Mouse (Mus musculus) heart, postnatal 4 days (tissue): ENCODE data around the gene Sp3. TPM values are rescaled to one million over a fixed set of nuclear protein-coding genes. Genes with fewer than 3 reads are reported as not detected.
"Not testable (repeated sequence)": the region's sequence is repeated elsewhere in the genome, so short reads cannot be mapped to it uniquely, and the experiment has no call there.

Experiments
- DNase-seq: peaks from one replicate; pipeline ENCODE4 v3.0.0; 2021
- microRNA-seq, 2 experiments: library from miRNA; unstranded; fragments of <30 nt; microRNA quantifications; one replicate each; pipeline ENCODE4 v1.2.0; 2021 to 2022
- total RNA-seq, 2 experiments: library from RNA; stranded (reverse); gene quantifications; 2 replicates each; pipeline ENCODE4 v1.2.3; 2021

The Sp3 gene
- total RNA-seq, 2 experiments from 2014 or later, result 69.3 to 70.3 TPM

DNA sequence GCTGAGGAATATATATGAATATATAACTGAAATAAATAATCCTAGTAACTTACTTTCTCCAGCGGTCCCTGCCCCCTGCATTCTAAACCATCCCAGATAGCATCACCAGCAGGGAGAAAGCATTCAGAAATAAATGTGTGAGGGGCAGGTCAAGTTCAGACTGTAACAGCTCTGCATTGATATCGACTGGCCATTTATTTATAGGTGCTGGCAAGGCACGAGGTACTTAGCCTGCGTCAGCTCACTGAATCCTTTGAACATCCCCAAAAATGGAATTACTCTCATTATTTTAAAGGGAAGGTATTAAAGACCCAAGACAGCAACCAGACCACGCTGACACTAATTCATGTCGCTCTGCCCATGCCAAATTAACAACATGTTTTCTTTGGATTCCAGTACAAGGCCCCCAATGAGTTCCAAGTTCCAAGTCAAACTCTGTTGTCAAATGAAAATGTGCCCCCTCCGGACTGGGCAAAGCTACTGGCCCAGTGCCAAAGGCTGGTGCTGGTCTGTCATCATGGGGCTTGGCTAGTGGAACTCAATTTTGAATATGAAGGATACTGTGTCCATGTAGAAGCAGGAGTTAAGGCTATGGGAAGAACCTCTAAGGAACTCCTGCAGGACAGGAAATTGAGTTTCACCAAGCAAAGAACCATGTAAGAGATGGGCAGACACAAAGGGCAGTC is 64.9 kb downstream of the Sp3 start:
- peak; percentile 62 for DNase-seq

- no peak for DNase-seq
These were observed 66.8 kb downstream of the Sp3 start for GRCm38 (mm10) chr2:72913458-72913760.

DNA sequence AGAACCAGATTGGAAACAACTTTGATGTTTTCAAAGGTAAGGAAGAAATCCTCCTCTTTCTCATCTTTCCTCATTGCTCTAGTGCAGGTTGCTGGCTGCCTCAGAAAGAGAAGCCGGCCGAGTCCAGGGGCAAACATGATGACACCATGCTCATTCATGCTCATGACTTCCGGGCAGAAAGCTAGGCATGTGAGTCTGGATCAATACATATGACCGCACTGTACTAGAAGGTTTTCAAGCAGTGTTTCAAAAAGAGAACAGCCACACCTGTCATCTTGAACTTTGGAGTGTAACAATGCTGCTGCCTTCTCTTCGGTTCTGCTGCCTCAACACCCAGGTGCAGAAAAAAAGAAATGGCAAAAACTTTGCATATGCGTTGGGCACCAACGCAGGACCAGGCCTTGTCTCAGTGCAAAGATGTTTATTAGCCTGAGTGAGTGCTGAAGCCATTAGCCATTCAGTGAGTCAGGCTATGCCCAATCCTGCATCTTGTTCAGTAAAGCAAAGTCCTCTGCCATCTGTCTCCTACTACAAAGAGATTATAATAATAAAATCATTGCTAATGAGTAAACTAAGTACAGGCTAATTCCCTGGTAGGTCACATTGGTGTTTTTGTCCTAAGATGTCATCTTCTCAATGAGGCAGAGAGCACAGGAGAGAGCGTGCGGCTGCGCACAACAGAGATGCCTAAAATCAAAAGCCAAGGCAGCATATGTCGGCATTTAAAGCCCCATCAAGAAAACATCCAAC is 67.4 kb downstream of the Sp3 start:
- no peak for DNase-seq

GRCm38 (mm10) chr2:72911527-72911926 is 68.7 kb downstream of the Sp3 start:
- peak; percentile 69 for DNase-seq

GRCm38 (mm10) chr2:72909046-72909445 is 71.2 kb downstream of the Sp3 start:
- no peak for DNase-seq

- DNase-seq, result no peak
These were observed 71.9 kb downstream of the Sp3 start for GRCm38 (mm10) chr2:72908191-72908910.

GRCm38 (mm10) chr2:72906745-72907144 is 73.5 kb downstream of the Sp3 start:
- no peak for DNase-seq

GRCm38 (mm10) chr2:72902816-72903680 is 77.2 kb downstream of the Sp3 start:
- DNase-seq, result not testable (repeated sequence)

GRCm38 (mm10) chr2:72898782-72899305 is 81.4 kb downstream of the Sp3 start:
- no peak for DNase-seq

- DNase-seq, result peak; percentile 77
These were observed 82.0 kb downstream of the Sp3 start for GRCm38 (mm10) chr2:72898094-72898781.

- no peak for DNase-seq
These were observed 90.4 kb downstream of the Sp3 start for GRCm38 (mm10) chr2:72889806-72890205.

Small RNA genes within 50 kb of the gene (microRNA-seq; reads per million reads assigned to microRNA genes)
- 0 reads per million in 2 experiments for gene Gm25960

Other genes starting within 250 kb of the Sp3 start
- not detected for gene Gm11084, start 6.3 kb upstream of the Sp3 start, total RNA-seq
- gene Ola1, start 238.5 kb upstream of the Sp3 start, total RNA-seq, result 10 to 100 TPM; 67.3 to 68.2 TPM